Mouse (Mus musculus) gastrocnemius, adult 8-10 months (tissue): ENCODE measurements at regions not wholly inside any gene's neighbourhood (a gene's known extent, or its start where the extent isn't known, plus 50 kb on each side); places are given as distances from the start of the nearest gene placed in this dataset.
"Not testable (repeated sequence)": the region's sequence is repeated elsewhere in the genome, so short reads cannot be mapped to it uniquely, and the experiment has no call there.

Experiments used
- DNase-seq, 2 experiments: peaks; one replicate each; pipeline ENCODE4 v3.0.0; 2022; ENCODE audit warnings: low spot score in 2 of 2

- no peak for DNase-seq
Observed at GRCm38 (mm10) chr4:105844675-105845466, 55.2 kb downstream of the Gm12728 start.

- not testable (repeated sequence) for DNase-seq
Observed at GRCm38 (mm10) chr4:105845998-105846989, 56.6 kb downstream of the Gm12728 start.

GRCm38 (mm10) chr4:105853086-105853485 is 63.4 kb downstream of the Gm12728 start:
- no peak for DNase-seq

- DNase-seq, result no peak
Observed at GRCm38 (mm10) chr4:105859052-105859864, 69.6 kb downstream of the Gm12728 start.

GRCm38 (mm10) chr4:105860930-105861653 is 71.4 kb downstream of the Gm12728 start:
- peak in 1 of 2 experiments; percentile 11 for DNase-seq

GRCm38 (mm10) chr4:105861654-105862037 is 72.0 kb downstream of the Gm12728 start:
- no peak for DNase-seq

- no peak for DNase-seq
Observed at GRCm38 (mm10) chr4:105870512-105870911, 80.8 kb downstream of the Gm12728 start.

- DNase-seq, result no peak
Observed at GRCm38 (mm10) chr4:105877246-105877645, 87.6 kb downstream of the Gm12728 start.

- no peak for DNase-seq
Observed at GRCm38 (mm10) chr4:105879891-105880290, 90.2 kb downstream of the Gm12728 start.

GRCm38 (mm10) chr4:105884791-105885190 is 95.1 kb downstream of the Gm12728 start:
- no peak for DNase-seq

GRCm38 (mm10) chr4:105891438-105891837 is 101.8 kb downstream of the Gm12728 start:
- DNase-seq, result no peak

GRCm38 (mm10) chr4:105892065-105892464 is 102.4 kb downstream of the Gm12728 start:
- DNase-seq, result no peak

- no peak for DNase-seq
Observed at GRCm38 (mm10) chr4:105895116-105895515, 105.4 kb downstream of the Gm12728 start.

- peak; percentile 13 to 17 for DNase-seq
Observed at GRCm38 (mm10) chr4:105898054-105898847, 108.6 kb downstream of the Gm12728 start.

GRCm38 (mm10) chr4:105904896-105905295 is 115.2 kb downstream of the Gm12728 start:
- no peak for DNase-seq

- DNase-seq, result no peak
Observed at GRCm38 (mm10) chr4:105906411-105906810, 116.7 kb downstream of the Gm12728 start.

- no peak for DNase-seq
Observed at GRCm38 (mm10) chr4:105907611-105908010, 117.9 kb downstream of the Gm12728 start.

- no peak for DNase-seq
Observed at GRCm38 (mm10) chr4:105908281-105908680, 118.6 kb downstream of the Gm12728 start.

- no peak for DNase-seq
Observed at GRCm38 (mm10) chr4:105909272-105909671, 119.6 kb downstream of the Gm12728 start.

- no peak for DNase-seq
Observed at GRCm38 (mm10) chr4:105910666-105911065, 121.0 kb downstream of the Gm12728 start.
